Mouse (Mus musculus) ES-E14 (cell line): ENCODE results near the gene Taar1. TPM values are rescaled to one million over a fixed set of nuclear protein-coding genes. Genes with fewer than 3 reads are reported as not detected.

ENCODE experiments used
- DNase-seq: peaks from one replicate; pipeline ENCODE4 v3.0.0-alpha.2; 2013; ENCODE audit warnings: low read depth, low spot score
- H3K27ac ChIP-seq: 2 replicates; pipeline ENCODE4 v1.5.1; 2012; ENCODE audit warnings: low read depth, mild to moderate bottlenecking, low read length, moderate library complexity, mixed read lengths; ENCODE audit not compliant: poor library complexity, insufficient read depth, severe bottlenecking
- H3K36me3 ChIP-seq: 2 replicates; pipeline ENCODE4 v1.6.1; 2012; ENCODE audit warnings: mild to moderate bottlenecking, low read length, moderate library complexity, mixed read lengths; ENCODE audit not compliant: control insufficient read depth, poor library complexity, insufficient read depth, severe bottlenecking
- H3K4me1 ChIP-seq, 2 experiments: fragments of 150-350 bp in 1 of 2; sonication (generic) in 1 of 2; 2 replicates each; pipeline ENCODE4 v1.6.1; 2012; ENCODE audit warnings: low read length in 2 of 2, mild to moderate bottlenecking in 1 of 2, mixed read lengths in 1 of 2; ENCODE audit not compliant: control insufficient read depth in 2 of 2, insufficient read depth in 2 of 2, poor library complexity in 1 of 2
- H3K4me3 ChIP-seq, 2 experiments: fragments of 150-350 bp in 1 of 2; sonication (generic) in 1 of 2; 2 replicates each; pipeline ENCODE4 v1.5.1; 2012; ENCODE audit warnings: low read length in 2 of 2, low read depth in 1 of 2, mild to moderate bottlenecking in 1 of 2, mixed read lengths in 1 of 2; ENCODE audit not compliant: insufficient read depth in 1 of 2, poor library complexity in 1 of 2, severe bottlenecking in 1 of 2
- H3K9ac ChIP-seq: 2 replicates; pipeline ENCODE4 v1.6.1; 2012; ENCODE audit warnings: low read depth, mild to moderate bottlenecking, low read length, mixed read lengths; ENCODE audit not compliant: poor library complexity, insufficient read depth, severe bottlenecking
- H3K9me3 ChIP-seq: fragments of 150-350 bp; sonication (generic); 2 replicates; pipeline ENCODE4 v1.6.1; 2012; ENCODE audit warnings: low read depth, mild to moderate bottlenecking, low read length; ENCODE audit not compliant: control insufficient read depth, insufficient read depth
- CHD2 ChIP-seq: IDR thresholded peaks from 2 replicates; pipeline ENCODE4 v1.6.1; 2014; ENCODE audit warnings: mild to moderate bottlenecking, low read depth, low read length, inconsistent platforms
- HCFC1 ChIP-seq: IDR thresholded peaks from 2 replicates; pipeline ENCODE4 v1.6.1; 2012; ENCODE audit warnings: low read length, inconsistent platforms, borderline replicate concordance; ENCODE audit not compliant: insufficient read depth
- MAFK ChIP-seq: IDR thresholded peaks from 2 replicates; pipeline ENCODE4 v1.6.1; 2014; ENCODE audit warnings: mild to moderate bottlenecking, low read depth, low read length, inconsistent platforms; ENCODE audit not compliant: insufficient read depth
- ZC3H11A ChIP-seq: IDR thresholded peaks from 2 replicates; pipeline ENCODE4 v1.6.1; 2012; ENCODE audit warnings: low read depth, mild to moderate bottlenecking, inconsistent platforms, low read length, borderline replicate concordance
- ZNF384 ChIP-seq: IDR thresholded peaks from 2 replicates; pipeline ENCODE4 v1.6.1; 2012; ENCODE audit warnings: low read depth, low read length, inconsistent platforms
- in situ Hi-C, 2 experiments: fragments of 600-800 bp; cut with MboI; formaldehyde crosslinking; loops; one replicate each; pipeline ENCODE4 v1.15.1; 2025; ENCODE audit warnings: low sequenced_read_pairs in 2 of 2, inconsistent platforms in 1 of 2; ENCODE audit not compliant: unreplicated experiment in 2 of 2
- total RNA-seq: library from RNA; depleted of rRNA; stranded (reverse); fragments of 300-350 nt; gene quantifications from 2 replicates; pipeline ENCODE4 v1.2.3, GENCODE M21; 2012

Taar1 gene
- total RNA-seq, 1 experiment, result not detected

GRCm38 (mm10) chr10:23948026-23948425 is 27.9 kb downstream of the Taar1 start:
- no peaks in the 10 kb centered on the region for H3K36me3 ChIP-seq
- H3K4me1 ChIP-seq, result no peaks in the 10 kb centered on the region
- H3K4me3 ChIP-seq, result no peak overlapping the region
- no peak for DNase-seq
- TF ChIP-seq HCFC1 (no peak), CHD2 (no peak), ZC3H11A (no peak)
- H3K9ac ChIP-seq, result no peak overlapping the region
- no peaks in the 10 kb centered on the region for H3K9me3 ChIP-seq
- no peak overlapping the region for H3K27ac ChIP-seq
- in situ Hi-C loops, result no loop called here

GRCm38 (mm10) chr10:23949508-23950005 is 29.4 kb downstream of the Taar1 start, which contains the start of gene Taar3:
Gene Taar3, plus strand, starts transcription at chr10:23949558.
- H3K4me1 ChIP-seq, result no peaks in the 10 kb centered on the region; a peak in 1 of 4 replicates
- no peak within 1 kb of the TSS for H3K4me3 ChIP-seq
- no peaks in the 10 kb centered on the region for H3K36me3 ChIP-seq
- H3K27ac ChIP-seq, result no peak within 1 kb of the TSS
- DNase-seq, result no peak
- H3K9me3 ChIP-seq, result no peaks in the 10 kb centered on the region
- in situ Hi-C loops, result loop anchor here in 1 of 2 experiments (25.0 kb wide), 1 partner anchor 663 kb away; no protein-coding TSS in a partner anchor
- TF ChIP-seq ZC3H11A (no peak), MAFK (no peak), HCFC1 (no peak), CHD2 (no peak), ZNF384 (no peak)
- H3K9ac ChIP-seq, result no peak within 1 kb of the TSS

GRCm38 (mm10) chr10:23951714-23952113 is 31.6 kb downstream of the Taar1 start:
- no peak overlapping the region for H3K9ac ChIP-seq
- no peak for DNase-seq
- TF ChIP-seq HCFC1 (no peak), MAFK (no peak), CHD2 (no peak), ZC3H11A (no peak), ZNF384 (no peak)
- no peaks in the 10 kb centered on the region for H3K9me3 ChIP-seq
- in situ Hi-C loops, result loop anchor here in 1 of 2 experiments (25.0 kb wide), 1 partner anchor 661 kb away; no protein-coding TSS in a partner anchor
- H3K27ac ChIP-seq, result no peak overlapping the region
- H3K36me3 ChIP-seq, result no peaks in the 10 kb centered on the region
- H3K4me3 ChIP-seq, result no peak overlapping the region
- H3K4me1 ChIP-seq, result no peaks in the 10 kb centered on the region; a peak in 1 of 4 replicates

GRCm38 (mm10) chr10:23959071-23959470 is 38.9 kb downstream of the Taar1 start:
- H3K4me3 ChIP-seq, result no peak overlapping the region
- no peaks in the 10 kb centered on the region; a peak in 1 of 4 replicates for H3K4me1 ChIP-seq
- TF ChIP-seq MAFK (no peak), HCFC1 (no peak), ZNF384 (no peak), ZC3H11A (no peak), CHD2 (no peak)
- no peaks in the 10 kb centered on the region for H3K9me3 ChIP-seq
- no peaks in the 10 kb centered on the region for H3K36me3 ChIP-seq
- H3K9ac ChIP-seq, result no peak overlapping the region
- DNase-seq, result no peak
- no peak overlapping the region for H3K27ac ChIP-seq
- in situ Hi-C loops, result loop anchor here in 1 of 2 experiments (25.0 kb wide), 1 partner anchor 653 kb away; no protein-coding TSS in a partner anchor
